Mouse (Mus musculus): ENCODE measurements around the gene Erlin1. TPM values are rescaled to one million over a fixed set of nuclear protein-coding genes. Genes with fewer than 3 reads are reported as not detected.

The Erlin1 gene
- 21.9 and 25.7 TPM in 2 replicates for polyA plus RNA-seq (2014; fragmentation: Nextera tagmentation; extraction: Ambion mirVana)

DNA sequence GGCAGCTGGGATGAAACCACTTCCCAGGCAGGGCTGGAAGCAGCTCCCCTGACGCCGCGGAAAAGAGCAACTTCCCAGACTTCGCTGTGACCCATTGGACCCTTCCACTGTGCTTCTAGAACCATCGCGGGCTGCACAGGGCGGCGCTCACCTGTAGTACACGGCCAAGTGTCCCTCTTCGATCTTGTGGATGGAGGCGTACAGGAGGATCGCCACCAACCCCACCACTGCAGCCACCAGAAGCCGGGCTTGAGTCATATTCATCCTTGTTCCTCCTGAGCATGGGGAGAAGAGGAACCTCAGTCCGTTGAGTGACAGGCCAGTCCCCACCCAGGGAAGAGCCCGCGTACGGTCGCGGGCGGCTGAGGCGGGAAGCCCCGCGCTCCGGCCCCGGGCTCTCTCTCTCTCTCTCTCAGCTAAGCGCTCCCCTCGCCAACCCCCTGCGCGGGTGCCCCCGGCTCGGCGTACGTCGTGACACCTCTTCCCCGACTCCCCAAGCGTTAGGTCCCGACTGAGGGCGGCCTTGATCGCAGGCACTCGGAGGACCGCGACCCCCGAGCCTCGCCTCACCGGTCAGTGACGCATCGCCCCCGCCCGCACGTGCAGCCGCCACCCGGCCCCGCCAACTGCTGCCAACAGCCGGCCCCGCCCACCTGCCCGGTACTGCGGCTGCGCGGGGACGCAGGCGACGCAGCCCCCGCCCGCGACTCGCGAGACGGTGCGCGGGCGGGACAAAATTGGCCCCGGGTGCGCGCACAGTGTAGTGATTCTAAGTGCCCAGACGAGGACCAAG lies at the start of gene Erlin1:
Gene Erlin1, minus strand, starts transcription at position 665 of the 793 bp plus-strand sequence.
- Histone ChIP-seq H3K4me2 (ENCODE audit: low read length) (peak within 1 kb of the TSS; percentile 91), H3K27ac (ENCODE audit: low read depth) (peak within 1 kb of the TSS; percentile 59; the same call in 1 of the 2 replicates), H3K9me3 (ENCODE audit: control insufficient read depth, low read length) (no peaks in the 10 kb centered on the region), H3K4me1 (replicated peaks; ENCODE audit: control insufficient read depth, insufficient read depth, low read length) (peaks cover 8% of the 10 kb centered on the region), H3K4me3 (ENCODE audit: low read depth, low read length) (peak within 1 kb of the TSS; percentile 77), H3K27me3 (replicated peaks; ENCODE audit: control insufficient read depth, insufficient read depth, low read length) (no peaks in the 10 kb centered on the region), H3K9ac (ENCODE audit: low read length) (peak within 1 kb of the TSS; percentile 62), H3K36me3 (ENCODE audit: control insufficient read depth, insufficient read depth, low read length) (peaks cover 19% of the 10 kb centered on the region)
- peak; percentile 91 for DNase-seq (ENCODE audit: low spot score)
- ATAC-seq (replicated peaks; ENCODE audit: low FRiP score, low TSS enrichment, low read depth), result peak; percentile 88
- WGBS, result under 1% methylated on average over 75 of the region's 75 CpGs

DNA sequence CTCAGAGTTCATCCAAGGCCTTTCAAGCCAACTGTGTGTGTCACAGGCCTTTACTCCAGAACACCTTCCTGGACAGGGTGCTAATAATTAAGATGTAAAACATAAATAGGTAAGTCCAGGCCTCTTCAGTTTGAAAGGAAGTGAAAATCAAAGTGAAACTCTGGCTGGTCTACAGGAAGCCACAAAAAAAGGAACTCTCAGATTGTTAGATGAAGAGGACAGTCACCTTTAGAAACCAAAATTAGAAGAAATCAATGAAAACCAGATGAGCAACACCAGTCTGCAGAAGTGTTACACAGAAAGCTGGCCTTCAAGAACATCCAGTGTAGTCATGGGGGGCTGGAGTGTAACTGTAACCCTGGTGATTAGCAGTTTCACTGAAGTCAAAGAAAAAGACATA lies 48.2 kb upstream of the Erlin1 start:
- Histone ChIP-seq H3K4me3 (ENCODE audit: low read depth, low read length) (no peak overlapping the region), H3K9ac (ENCODE audit: low read length) (no peak overlapping the region), H3K27me3 (replicated peaks; ENCODE audit: control insufficient read depth, insufficient read depth, low read length) (no peaks in the 10 kb centered on the region), H3K9me3 (ENCODE audit: control insufficient read depth, low read length) (no peaks in the 10 kb centered on the region), H3K36me3 (ENCODE audit: control insufficient read depth, insufficient read depth, low read length) (peaks cover 95% of the 10 kb centered on the region), H3K27ac (ENCODE audit: low read depth) (no peak overlapping the region), H3K4me2 (ENCODE audit: low read length) (no peak overlapping the region), H3K4me1 (replicated peaks; ENCODE audit: control insufficient read depth, insufficient read depth, low read length) (no peaks in the 10 kb centered on the region)
- DNase-seq (ENCODE audit: low spot score), result no peak
- ATAC-seq (replicated peaks; ENCODE audit: low FRiP score, low TSS enrichment, low read depth), result no peak

DNA sequence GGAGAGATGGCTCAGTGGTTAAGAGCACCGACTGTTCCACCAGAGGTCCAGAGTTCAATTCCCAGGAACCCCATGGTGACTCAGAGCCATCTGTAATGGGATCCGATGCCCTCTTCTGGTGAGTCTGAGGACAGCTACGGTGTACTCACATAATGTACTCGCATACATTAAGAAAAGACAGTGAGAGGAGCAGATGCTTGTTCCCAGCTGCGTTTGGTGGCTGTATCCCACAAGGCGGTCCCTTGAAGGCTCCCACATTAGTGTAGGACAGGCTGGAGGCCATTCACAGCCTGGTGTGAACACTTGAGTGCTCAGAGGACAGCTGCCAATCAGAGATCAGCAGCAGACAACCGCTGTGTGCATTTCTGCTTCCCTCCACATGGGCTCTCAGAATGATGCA lies 42.1 kb upstream of the Erlin1 start:
- H3K36me3 ChIP-seq (ENCODE audit: control insufficient read depth, insufficient read depth, low read length), result peaks cover 63% of the 10 kb centered on the region
- H3K27me3 ChIP-seq (replicated peaks; ENCODE audit: control insufficient read depth, insufficient read depth, low read length), result no peaks in the 10 kb centered on the region
- H3K9me3 ChIP-seq (ENCODE audit: control insufficient read depth, low read length), result no peaks in the 10 kb centered on the region
- no peak overlapping the region for H3K4me3 ChIP-seq (ENCODE audit: low read depth, low read length)
- ATAC-seq (replicated peaks; ENCODE audit: low FRiP score, low TSS enrichment, low read depth) (no peak), DNase-seq (ENCODE audit: low spot score) (no peak)
- H3K4me1 ChIP-seq (replicated peaks; ENCODE audit: control insufficient read depth, insufficient read depth, low read length), result peaks cover 4% of the 10 kb centered on the region
- no peak overlapping the region for H3K4me2 ChIP-seq (ENCODE audit: low read length)
- 71% methylated on average over 7 of the region's 7 CpGs for WGBS
- H3K9ac ChIP-seq (ENCODE audit: low read length), result no peak overlapping the region
- no peak overlapping the region for H3K27ac ChIP-seq (ENCODE audit: low read depth)

DNA sequence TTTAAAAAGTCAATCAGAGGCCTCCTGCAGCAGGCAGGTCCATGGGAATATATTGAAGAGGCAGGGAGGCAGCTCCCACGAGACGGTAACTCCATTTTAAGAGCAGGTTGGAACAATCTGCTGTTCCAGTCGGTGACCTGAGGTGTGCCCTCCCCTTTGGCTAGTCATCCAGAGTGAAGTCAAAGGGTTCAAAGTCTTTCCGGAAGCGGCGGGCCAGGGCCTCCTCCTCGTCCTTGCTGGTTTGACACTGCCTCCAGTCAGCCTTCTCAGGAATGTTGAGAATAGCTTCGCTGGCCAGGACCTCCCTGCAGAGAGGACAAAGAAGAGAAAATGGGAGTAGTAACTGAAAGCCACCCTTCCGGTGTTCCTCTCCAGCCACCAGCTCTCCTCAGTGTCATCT lies 40.8 kb upstream of the Erlin1 start:
- DNase-seq (ENCODE audit: low spot score), result no peak
- no peaks in the 10 kb centered on the region for H3K9me3 ChIP-seq (ENCODE audit: control insufficient read depth, low read length)
- ATAC-seq (replicated peaks; ENCODE audit: low FRiP score, low TSS enrichment, low read depth), result no peak
- H3K36me3 ChIP-seq (ENCODE audit: control insufficient read depth, insufficient read depth, low read length), result peaks cover 50% of the 10 kb centered on the region
- peaks cover 13% of the 10 kb centered on the region for H3K4me1 ChIP-seq (replicated peaks; ENCODE audit: control insufficient read depth, insufficient read depth, low read length)
- no peak overlapping the region for H3K9ac ChIP-seq (ENCODE audit: low read length)
- no peaks in the 10 kb centered on the region for H3K27me3 ChIP-seq (replicated peaks; ENCODE audit: control insufficient read depth, insufficient read depth, low read length)
- H3K27ac ChIP-seq (ENCODE audit: low read depth), result no peak overlapping the region
- H3K4me3 ChIP-seq (ENCODE audit: low read depth, low read length), result no peak overlapping the region
- WGBS, result 89% methylated on average over 9 of the region's 9 CpGs
- H3K4me2 ChIP-seq (ENCODE audit: low read length), result no peak overlapping the region

DNA sequence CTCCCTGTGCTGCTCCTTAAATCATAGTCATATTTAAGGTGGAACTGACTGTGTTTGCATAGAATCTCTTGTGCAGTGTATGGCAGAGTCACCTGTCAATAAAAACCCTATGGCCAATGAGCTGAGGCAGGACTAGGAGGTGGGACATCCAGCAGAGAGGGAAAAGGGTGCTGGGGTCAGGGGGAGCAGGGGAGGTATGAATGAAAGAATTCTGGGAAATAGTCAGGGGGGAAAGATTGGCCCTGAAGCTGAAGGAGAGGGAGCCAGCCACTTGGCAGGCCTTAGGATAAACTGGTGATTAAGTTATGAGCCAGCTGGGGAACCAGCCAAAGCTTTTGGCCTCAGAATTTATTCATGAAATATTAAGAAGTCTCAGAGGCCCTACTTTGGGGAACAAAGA lies 39.4 kb upstream of the Erlin1 start:
- Histone ChIP-seq H3K4me3 (ENCODE audit: low read depth, low read length) (no peak overlapping the region), H3K27me3 (replicated peaks; ENCODE audit: control insufficient read depth, insufficient read depth, low read length) (no peaks in the 10 kb centered on the region), H3K9ac (ENCODE audit: low read length) (no peak overlapping the region), H3K4me1 (replicated peaks; ENCODE audit: control insufficient read depth, insufficient read depth, low read length) (peaks cover 13% of the 10 kb centered on the region), H3K36me3 (ENCODE audit: control insufficient read depth, insufficient read depth, low read length) (peaks cover 38% of the 10 kb centered on the region), H3K27ac (ENCODE audit: low read depth) (no peak overlapping the region), H3K9me3 (ENCODE audit: control insufficient read depth, low read length) (no peaks in the 10 kb centered on the region), H3K4me2 (ENCODE audit: low read length) (no peak overlapping the region)
- no peak for DNase-seq (ENCODE audit: low spot score)
- ATAC-seq (replicated peaks; ENCODE audit: low FRiP score, low TSS enrichment, low read depth), result no peak

DNA sequence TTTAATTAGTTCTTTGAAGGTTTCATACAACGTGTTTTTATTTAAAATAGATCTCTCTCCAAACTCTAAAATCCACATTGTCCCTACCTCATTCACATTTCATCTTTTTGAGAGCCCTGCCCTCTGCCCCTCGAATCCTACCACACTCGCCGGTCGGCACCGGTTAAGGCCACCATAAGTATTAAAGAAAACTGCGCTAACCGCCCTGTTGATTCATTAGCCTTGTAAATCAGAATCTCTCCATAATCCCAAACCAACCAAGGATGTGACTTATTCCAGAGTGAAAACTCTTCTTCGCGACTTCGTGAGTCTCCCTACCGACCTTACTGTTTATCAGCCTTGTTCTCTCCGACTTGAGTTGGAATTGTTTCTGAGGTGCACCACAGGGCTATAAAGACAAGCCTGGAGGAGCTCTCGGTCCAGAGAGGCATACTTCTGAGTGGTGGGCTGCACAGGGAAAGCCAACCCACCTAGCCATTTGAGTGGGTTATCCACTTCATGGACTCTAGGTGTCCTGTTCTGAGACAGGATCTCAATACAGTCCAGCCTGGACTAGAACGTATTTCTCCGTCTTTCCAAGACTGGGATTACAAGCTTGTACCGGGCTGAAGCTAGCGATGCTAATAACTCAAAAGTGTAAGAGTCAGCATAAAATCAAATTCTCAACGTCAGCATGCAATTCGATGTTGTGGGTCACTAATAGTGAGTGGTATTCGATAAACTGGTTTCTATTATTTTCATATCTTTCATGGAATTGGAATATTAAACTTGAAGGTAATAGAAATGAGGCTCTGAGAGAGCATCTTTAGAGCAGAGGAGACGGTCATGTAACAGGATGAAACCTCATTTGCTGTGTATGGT lies 38.3 kb upstream of the Erlin1 start:
- H3K27ac ChIP-seq (ENCODE audit: low read depth), result no peak overlapping the region
- peak; percentile 36; the same call in 1 of the 2 replicates for ATAC-seq (replicated peaks; ENCODE audit: low FRiP score, low TSS enrichment, low read depth)
- peak overlapping the region; percentile 92 for H3K9ac ChIP-seq (ENCODE audit: low read length)

DNA sequence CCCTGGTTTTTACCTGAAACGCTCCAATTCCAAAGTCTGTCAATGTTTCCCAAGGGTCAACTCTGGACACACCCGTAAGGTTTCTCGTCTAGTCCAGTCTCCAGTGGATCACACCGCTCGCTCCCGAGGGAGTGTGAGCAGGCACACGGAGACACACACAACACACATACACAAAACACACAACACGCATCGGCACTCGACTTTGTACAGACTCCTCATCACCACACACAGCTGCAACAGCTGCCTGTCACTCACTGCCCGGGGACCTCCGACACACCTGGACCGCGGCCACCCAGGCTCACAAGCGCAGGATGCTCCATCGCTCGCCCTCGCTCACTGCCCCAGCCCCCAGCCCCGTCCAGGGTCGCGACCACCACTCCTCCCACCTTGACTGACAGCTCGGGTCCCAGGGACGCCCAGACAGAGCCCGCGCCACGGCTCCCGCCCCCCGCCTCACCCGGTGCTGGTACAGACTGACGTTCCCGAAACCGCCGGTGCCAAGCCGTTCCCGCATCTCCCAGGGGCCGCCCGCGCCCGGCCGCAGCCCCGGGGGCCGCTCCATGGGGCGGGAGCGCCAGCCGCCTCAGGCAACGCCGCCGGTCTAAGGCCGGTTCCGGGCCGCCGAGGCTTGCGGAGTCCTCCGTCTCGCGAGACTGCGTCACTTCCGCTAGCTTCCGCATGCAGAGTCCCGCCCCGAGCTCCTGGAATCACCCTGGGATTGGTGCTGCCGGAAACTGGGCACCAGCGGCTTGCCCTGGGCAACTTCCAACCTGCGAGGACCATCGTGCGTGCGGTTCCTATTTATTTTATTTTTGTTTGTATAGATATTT lies 37.5 kb upstream of the Erlin1 start, which contains the start of gene Chuk:
Gene Chuk, minus strand, starts transcription at position 650 of the 830 bp plus-strand sequence.
- Histone ChIP-seq H3K4me1 (replicated peaks; ENCODE audit: control insufficient read depth, insufficient read depth, low read length) (peaks cover 13% of the 10 kb centered on the region), H3K27ac (ENCODE audit: low read depth) (no peak within 1 kb of the TSS), H3K27me3 (replicated peaks; ENCODE audit: control insufficient read depth, insufficient read depth, low read length) (no peaks in the 10 kb centered on the region), H3K4me3 (ENCODE audit: low read depth, low read length) (peak within 1 kb of the TSS; percentile 92), H3K4me2 (ENCODE audit: low read length) (peak within 1 kb of the TSS; percentile 96), H3K9me3 (ENCODE audit: control insufficient read depth, low read length) (no peaks in the 10 kb centered on the region), H3K36me3 (ENCODE audit: control insufficient read depth, insufficient read depth, low read length) (peaks cover 18% of the 10 kb centered on the region), H3K9ac (ENCODE audit: low read length) (peak within 1 kb of the TSS; percentile 92)
- ATAC-seq (replicated peaks; ENCODE audit: low FRiP score, low TSS enrichment, low read depth) (peak; percentile 96), DNase-seq (ENCODE audit: low spot score) (peak; percentile 98)
- WGBS, result under 1% methylated on average over 66 of the region's 67 CpGs

More for the DNA sequence above, 38.3 kb upstream of the Erlin1 start:
- Histone ChIP-seq H3K9me3 (ENCODE audit: control insufficient read depth, low read length) (no peaks in the 10 kb centered on the region), H3K4me2 (ENCODE audit: low read length) (peak overlapping the region; percentile 96), H3K27me3 (replicated peaks; ENCODE audit: control insufficient read depth, insufficient read depth, low read length) (no peaks in the 10 kb centered on the region), H3K4me3 (ENCODE audit: low read depth, low read length) (peak overlapping the region; percentile 92), H3K4me1 (replicated peaks; ENCODE audit: control insufficient read depth, insufficient read depth, low read length) (peaks cover 13% of the 10 kb centered on the region), H3K36me3 (ENCODE audit: control insufficient read depth, insufficient read depth, low read length) (peaks cover 27% of the 10 kb centered on the region)
- WGBS, result 27% methylated on average over 22 of the region's 22 CpGs
- DNase-seq (ENCODE audit: low spot score), result peak; percentile 59

DNA sequence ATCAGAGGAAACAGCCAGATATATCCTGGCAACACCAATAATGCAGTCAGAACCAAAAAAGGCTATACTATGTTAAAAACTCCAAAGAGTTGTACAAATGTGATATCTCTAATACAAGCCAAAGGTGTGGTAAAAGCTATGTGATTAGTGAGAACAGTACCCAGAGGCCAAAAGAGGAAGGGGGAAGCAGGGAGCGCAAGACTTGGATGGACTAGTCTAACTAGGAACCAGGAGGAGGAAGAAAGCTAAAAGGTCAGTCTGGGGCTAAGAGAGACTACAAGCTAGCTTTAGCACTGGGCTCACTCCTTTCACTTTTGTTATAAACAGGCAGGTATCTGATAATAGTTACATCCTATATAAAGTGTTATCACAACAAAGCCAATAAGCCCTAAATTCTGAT lies 34.8 kb upstream of the Erlin1 start:
- peaks cover 13% of the 10 kb centered on the region for H3K4me1 ChIP-seq (replicated peaks; ENCODE audit: control insufficient read depth, insufficient read depth, low read length)
- H3K27ac ChIP-seq (ENCODE audit: low read depth), result no peak overlapping the region
- H3K9me3 ChIP-seq (ENCODE audit: control insufficient read depth, low read length), result no peaks in the 10 kb centered on the region
- no peak for ATAC-seq (replicated peaks; ENCODE audit: low FRiP score, low TSS enrichment, low read depth)
- H3K4me3 ChIP-seq (ENCODE audit: low read depth, low read length), result no peak overlapping the region
- no peaks in the 10 kb centered on the region for H3K27me3 ChIP-seq (replicated peaks; ENCODE audit: control insufficient read depth, insufficient read depth, low read length)
- H3K9ac ChIP-seq (ENCODE audit: low read length), result no peak overlapping the region
- 94% methylated on average over 1 of the region's 1 CpGs for WGBS
- H3K36me3 ChIP-seq (ENCODE audit: control insufficient read depth, insufficient read depth, low read length), result peaks cover 15% of the 10 kb centered on the region
- no peak for DNase-seq (ENCODE audit: low spot score)
- H3K4me2 ChIP-seq (ENCODE audit: low read length), result no peak overlapping the region

Measured in intestine, embryonic 14.5 days (tissue).